Mouse (Mus musculus): Measurements from ENCODE around the gene Prr12.
"Not testable (repeated sequence)": the region's sequence is repeated elsewhere in the genome, so short reads cannot be mapped to it uniquely, and the experiment has no call there.

The Prr12 gene

DNA sequence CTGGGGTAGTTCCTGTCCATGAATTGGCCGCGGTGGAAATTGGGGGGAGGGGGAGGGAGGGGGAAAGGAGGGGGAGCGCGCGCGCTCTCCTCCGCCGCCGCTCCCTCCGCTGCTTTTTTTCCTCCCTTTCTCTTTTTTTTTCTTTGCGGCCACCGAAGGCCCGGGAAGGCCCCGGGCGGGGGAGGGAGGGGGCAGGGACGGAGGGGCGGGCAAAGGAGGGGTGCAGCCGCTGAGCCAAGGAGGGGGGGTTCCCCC is at the start of gene Prr12:
Gene Prr12 (minus strand): TSS at position 20 of the 255 bp plus-strand sequence.
- no peak for DNase-seq

GRCm38 (mm10) chr7:45102441-45102840 is 49.8 kb upstream of the Prr12 start:
- DNase-seq, result no peak

DNA sequence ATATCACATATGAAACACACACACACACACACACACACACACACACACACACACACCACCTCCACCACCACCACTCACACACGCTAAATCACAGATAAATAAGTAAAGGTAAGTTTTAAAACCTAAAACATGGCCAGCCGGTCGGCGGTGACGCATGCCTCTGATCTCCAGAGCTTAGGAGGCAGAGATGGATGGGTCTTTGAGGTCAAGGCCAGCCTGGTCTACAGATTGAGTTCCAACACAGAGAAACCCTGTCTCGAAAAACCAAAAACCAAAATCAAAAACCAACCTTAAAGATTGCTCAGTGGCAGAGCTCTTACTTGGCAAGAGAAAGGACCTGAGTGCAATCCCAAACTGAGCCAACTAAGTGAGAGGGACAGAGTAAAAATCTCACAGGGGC is 47.4 kb upstream of the Prr12 start:
- DNase-seq, result no peak

GRCm38 (mm10) chr7:45098541-45099240 is 46.0 kb upstream of the Prr12 start:
- no peak for DNase-seq

- DNase-seq, result no peak
These were observed 44.8 kb upstream of the Prr12 start for GRCm38 (mm10) chr7:45097479-45097878.

GRCm38 (mm10) chr7:45095965-45096364 is 43.3 kb upstream of the Prr12 start:
- DNase-seq, result not testable (repeated sequence)

DNA sequence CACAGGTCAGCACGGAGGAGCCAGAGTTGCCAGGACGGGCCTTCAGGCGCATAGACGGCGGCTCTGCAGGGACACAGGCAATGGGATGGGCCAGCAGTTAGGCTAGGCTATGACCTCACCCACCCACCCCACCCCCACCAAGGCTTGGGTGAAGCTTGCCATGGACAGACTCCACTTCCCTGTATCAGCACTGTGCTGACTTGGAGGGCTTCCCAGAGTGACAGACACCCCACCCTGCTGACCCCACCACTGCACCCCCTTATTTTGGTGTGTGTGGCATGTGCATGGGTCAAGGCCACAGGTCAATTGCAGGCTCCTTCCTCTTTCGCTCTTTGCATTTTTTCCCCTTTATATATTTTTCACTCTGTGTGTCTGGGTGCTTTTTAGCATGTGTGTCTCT is 42.7 kb upstream of the Prr12 start:
- no peak for DNase-seq

DNA sequence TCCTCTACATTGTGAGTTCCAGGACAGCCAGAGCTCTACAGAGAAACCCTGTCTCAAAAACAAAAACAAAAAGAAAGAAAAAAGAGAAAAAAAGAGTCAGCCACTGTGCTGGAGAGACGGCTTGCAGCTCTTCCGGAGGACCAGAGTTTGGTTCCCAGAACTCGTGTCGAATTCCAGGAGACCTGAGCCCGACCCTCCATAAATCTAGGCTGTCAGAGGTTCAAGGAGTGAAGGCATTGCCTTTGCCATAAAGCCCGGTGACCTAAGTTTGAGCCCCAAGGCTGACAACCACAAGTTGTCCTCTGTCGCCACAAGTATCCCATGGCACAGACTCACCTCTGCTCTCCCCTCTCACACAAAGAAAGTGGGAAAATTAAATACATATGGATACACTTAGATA is 41.4 kb upstream of the Prr12 start:
- DNase-seq, result peak; percentile 54

DNA sequence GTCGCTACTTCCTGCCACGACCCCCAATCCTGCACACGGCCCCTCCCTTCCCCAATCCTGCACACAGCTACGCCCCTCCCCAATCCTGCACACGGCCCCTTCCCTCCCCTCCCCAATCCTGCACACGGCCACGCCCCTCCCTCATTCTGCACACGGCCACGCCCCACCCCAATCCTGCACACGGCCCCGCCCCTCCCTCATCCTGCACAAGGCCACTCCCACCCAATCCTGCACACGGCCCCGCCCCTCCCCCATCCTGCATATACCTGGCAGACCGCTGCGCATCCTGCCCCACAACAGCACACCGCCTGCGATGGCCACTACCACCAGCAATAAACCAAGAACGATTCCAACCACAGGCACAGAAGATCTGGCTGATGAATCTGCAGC is 40.8 kb upstream of the Prr12 start:
- peak; percentile 56 for DNase-seq

DNA sequence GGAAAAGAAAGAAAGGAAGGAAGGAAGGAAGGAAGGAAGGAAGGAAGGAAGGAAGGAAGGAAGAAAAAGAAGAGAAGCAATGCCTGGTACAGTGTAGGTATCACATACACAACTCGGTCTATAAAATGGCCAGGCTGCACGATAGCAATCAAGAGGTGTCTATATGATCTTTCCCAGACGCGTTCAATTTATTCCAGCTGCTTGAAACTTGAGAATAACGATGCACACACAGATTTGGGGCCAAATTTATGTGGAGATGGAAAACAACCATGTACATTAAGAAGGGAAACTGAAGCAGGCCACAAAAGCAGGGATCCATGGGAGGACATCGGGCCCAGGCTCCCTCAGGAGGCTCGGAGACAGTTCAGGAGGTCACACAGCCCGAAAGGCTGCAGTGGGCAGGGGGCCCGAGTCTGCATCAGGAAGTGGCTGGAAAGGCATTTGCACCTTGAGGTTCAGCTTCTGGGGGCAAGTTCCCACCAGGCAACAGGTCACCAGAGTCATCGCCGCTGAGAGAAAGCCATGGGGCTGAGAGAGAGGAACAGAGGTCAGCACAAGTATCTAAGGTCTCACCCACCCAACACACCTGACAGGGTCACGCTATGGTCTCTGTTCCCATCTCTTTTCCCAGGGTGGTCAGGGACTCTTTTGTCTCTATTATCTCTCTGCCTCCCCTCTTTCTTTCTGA is 40.3 kb upstream of the Prr12 start:
- DNase-seq, result peak; percentile 36

- DNase-seq, result peak; percentile 95
These were observed 39.4 kb upstream of the Prr12 start, which contains the start of gene Rcn3 for GRCm38 (mm10) chr7:45092048-45092447. Rcn3 (minus strand) TSS chr7:45092221.

DNA sequence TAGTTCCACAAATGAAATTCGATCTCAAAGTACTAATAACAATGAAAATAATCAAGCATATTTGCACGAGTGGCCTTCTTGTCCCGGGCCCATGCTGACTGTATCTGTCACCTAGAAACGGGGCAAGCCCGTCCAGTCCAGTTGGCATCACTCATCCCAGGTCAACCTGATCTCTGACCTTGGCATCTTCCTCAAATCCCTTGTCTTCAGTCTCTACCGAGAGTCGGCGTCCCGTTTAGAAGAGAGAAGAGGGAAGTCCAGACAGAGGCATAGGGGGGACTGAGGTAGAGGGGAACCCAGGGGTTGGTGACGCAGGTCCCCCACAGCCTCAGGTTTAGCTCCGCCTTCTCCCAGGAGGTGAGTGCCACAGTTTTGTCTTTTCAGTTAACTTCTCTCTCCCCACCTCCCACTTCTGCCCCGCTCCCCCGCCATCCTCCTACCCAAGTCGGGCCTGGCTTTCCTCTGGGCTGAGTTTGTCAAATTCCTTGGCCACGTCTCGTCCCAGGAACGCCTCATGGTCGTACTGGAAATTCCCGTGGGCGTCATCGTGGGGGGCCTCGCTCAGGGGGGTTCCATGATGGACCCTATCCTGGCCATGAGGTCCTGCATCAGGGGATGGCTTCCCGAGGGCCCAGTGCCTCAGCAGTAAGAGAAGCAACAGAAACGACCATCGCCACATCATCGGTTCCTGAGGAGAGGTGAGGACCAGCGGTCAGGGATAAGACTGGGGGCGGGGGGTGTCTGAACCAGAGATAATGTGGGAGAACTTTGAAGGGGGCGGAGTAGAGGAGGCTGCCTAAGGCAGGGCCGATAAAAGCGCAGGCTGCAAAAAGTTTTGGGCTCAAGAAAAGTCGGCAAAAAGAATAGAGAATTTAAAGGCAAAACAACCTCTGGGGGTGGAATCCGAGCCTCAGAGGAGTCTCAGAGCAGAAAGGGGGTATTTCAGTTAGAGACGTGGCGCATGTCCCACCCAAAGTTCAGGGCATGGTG is 38.6 kb upstream of the Prr12 start:
- peak; percentile 74 for DNase-seq

DNA sequence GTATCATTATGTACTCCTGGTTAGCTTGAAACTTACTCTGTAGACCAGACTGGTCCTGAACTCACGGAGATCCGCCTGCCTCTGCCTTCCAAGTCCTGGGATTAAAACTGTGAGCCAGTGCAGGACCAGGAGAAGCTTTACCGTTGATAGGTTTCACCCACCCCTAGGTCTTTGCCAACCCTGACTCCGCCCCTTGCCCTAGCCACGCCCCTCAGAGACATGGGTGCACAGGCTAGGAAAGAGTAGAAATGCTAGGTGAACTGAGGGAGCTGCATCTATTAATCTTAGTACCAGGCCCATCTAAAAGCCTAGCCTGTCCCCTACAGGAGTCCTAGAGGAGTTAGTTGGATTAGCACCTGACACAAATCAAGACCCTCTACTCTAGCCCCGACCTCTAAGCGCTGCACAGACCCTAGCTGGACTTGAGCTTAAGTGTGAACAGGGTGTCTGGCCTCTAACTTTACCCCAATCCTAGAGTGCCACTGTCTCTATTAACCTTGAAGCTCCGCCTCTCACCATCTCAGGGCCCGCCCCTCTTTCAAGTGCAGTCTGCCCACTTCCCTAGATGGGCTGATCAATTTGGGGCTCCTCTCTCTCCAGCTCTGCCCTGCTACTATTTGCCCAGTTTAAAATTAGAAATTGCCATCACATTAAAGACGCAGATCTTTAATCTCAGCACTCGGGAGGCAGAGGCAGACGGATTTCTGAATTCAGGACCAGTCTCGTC is 37.7 kb upstream of the Prr12 start:
- DNase-seq, result no peak

DNA sequence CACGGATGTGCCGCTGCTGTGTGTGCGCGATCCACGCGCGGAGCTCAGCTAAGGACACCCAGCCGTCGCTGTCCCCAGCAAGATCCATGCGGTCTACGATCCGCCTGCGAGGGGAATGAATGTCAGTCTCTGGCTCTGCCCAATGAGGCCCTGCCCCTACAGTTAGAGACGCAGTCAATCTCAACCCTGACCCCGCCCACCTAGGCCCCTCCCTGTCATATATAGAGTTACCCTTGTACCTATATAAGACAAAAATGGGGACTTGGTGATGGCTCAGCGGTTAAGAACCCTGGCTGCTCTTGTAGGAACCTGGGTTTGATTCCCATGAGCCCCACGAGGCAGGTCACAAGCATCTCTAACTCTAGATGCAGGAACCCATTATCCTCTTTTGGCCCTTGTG is 35.9 kb upstream of the Prr12 start:
- DNase-seq, result no peak

GRCm38 (mm10) chr7:45086084-45086483 is 33.4 kb upstream of the Prr12 start:
- DNase-seq, result no peak

- DNase-seq, result no peak
These were observed 30.7 kb upstream of the Prr12 start for GRCm38 (mm10) chr7:45083300-45083890.

GRCm38 (mm10) chr7:45082401-45083299 is 30.0 kb upstream of the Prr12 start:
- peak; percentile 78 for DNase-seq

- no peak for DNase-seq
These were observed 28.3 kb upstream of the Prr12 start for GRCm38 (mm10) chr7:45081016-45081415.

DNA sequence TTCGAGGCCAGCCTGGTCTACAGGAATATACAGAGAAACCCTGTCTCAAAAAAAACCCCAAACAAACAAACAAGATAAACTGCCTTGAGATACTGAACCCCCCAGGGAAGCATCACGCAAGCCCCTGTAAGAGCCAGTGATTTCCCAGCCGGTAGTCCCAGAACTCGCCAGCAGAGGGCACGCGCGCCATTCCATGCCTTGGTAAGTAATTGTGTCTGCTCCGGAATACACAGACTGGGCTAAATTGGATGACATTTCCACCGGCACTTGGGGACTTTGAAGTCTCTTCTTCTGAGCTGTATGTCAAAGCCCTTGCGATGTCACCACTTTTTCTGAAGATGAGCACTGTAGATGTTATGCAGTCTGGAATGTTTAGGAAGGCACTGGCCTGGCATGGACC is 27.2 kb upstream of the Prr12 start:
- peak; percentile 95 for DNase-seq

GRCm38 (mm10) chr7:45078513-45078912 is 25.8 kb upstream of the Prr12 start:
- peak; percentile 89 for DNase-seq

GRCm38 (mm10) chr7:45077829-45078228 is 25.1 kb upstream of the Prr12 start:
- no peak for DNase-seq
